Mouse (Mus musculus) ES-Bruce4 (cell line): Measurements from ENCODE around the gene Map2k6.

Experiments used
- CTCF ChIP-seq: IDR thresholded peaks from one replicate; pipeline ENCODE4 v1.8.1; 2011; ENCODE audit warnings: low read depth, low read length
- EP300 ChIP-seq: IDR thresholded peaks from 2 replicates; pipeline ENCODE4 v1.6.1; 2011; ENCODE audit warnings: low read depth, low read length; ENCODE audit not compliant: insufficient read depth

DNA sequence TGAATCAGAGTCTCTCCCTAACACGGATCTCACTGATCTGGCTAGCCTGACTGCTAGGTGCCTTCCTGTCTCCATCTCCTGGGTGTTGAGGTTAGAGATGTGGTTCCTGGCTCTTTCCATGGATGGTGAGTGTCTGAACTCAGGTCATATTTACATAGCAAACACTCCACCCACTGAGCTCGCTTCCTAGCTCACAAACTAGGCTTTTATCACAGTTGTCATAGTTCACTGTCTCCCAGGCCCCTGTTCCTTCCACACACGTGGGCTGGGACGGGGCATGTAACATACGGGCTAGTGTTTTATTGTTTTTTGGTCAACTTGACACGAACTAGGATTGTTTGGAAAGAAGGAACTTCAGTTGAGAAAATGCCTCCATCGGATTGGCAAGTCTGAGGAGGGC, 52.7 kb downstream of the Map2k6 start:
- TF ChIP-seq EP300 (no peak), CTCF (no peak)
